Mouse (Mus musculus): ENCODE results near the gene Gata5.

Gata5 gene

DNA sequence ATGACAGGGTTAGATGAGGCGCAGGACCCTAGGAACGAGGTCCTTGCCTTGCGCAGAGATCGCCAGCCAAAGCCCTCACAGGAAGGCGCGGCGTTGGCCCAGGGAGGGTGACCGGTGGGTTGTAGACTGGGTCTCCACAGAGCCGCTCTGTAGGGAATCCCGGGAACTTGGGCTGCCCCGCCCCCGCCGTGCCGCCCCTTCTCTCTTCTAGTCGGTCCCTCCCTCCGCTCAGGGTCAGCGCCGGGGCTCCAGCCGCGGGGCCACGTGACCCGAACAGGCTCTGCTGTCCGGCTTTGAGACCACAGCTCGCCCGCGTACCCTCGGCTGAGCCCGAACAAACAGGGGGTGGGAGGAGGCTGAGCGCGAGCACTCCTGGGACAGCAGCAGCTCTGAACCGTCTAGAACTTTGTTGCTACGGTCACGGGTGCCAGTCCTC is at the start of gene Gata5:
Gene Gata5 (minus strand): TSS at position 149 of the 436 bp plus-strand sequence.
- DNase-seq, result no peak

DNA sequence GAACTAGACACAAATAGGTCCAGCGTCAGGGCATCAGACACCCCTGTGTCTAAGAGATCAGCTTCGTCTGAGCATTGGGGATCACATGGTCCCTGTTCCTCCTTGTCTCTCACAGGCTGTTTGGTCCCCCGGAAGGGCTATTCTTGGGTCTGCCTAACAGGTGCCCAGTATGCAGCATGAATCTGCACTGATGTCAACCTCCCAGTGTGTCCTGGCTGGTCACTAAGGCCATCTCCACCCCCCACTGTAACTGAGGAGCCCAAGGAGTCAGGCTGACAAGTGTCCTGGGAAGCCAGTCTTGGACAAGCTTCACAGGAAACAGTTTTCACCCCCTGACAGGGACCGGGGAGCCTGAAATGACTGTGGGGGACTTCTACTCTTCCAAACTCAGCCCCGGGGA is 42.2 kb upstream of the Gata5 start:
- no peak for DNase-seq

DNA sequence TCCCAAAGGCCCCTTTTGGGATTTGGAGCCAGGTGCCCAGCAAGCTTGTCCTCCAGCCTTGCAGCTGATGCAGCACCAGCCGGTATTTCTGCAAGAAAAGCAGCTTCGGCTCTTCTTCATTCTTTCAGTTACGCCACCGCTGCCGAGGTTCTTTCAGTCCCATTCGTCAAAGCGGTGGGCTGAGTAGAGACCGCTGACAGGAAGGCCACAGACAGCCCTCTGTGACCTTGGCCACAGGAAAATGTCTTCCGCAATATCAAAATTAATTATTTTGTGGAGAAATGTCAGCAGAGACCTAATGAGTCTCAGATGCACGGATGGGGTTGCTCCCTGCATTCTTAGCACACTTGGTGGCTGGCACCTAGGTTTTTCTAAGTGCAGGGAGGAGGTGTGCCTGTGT is 38.8 kb upstream of the Gata5 start:
- no peak for DNase-seq

DNA sequence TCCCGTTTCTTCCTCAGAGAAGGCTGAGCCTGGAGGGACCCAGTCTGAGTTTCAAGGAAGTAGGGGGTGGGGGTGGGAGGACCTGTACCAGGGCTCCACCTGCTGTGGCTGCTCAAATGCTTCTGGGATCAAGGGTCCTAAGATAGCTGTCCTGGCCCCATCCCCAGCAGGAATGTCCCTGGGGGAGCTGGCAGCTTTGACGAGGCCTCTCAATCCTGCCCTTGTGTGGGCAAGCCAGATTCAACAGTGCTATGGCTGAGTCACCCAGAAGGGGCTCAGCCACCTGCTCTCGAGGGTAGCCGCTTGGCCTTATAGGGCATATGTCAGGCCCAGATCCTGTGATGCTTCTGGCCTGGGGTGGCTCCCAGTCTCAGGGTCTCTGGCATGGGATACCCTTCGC is 33.9 kb upstream of the Gata5 start:
- DNase-seq, result no peak

DNA sequence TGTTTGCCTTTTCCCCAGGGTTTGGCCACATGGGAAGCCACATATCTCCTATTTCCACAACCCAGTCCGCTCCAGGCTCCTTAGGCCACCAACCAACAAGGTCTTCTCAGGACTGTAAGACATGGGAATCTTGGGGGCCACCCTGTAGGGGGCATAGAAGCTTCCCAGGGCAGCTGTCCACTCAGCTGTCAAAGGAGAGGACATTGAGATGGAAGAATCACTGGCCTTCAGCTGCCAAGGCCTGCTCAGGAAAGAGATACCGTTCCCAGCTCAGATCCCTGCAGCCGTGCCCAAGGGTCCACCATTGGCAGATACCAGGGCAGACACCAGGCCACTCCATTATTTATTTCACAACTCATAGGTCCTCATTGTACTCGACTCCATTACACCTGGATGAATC is 32.9 kb upstream of the Gata5 start:
- DNase-seq, result no peak

DNA sequence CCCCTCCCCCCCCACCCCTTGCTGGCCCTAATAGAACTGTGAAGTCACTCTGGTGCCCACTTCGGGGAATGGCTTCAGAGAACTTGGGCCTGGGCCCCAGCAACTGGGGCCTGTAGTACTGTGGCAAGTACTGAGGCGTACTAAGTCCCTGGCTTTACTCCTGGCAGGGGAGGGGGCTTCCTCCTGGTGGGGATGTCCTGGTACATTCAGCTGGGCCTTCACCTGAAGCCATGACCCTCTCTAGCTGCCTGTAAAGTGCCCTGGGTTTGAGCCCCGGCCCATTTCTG is 28.9 kb upstream of the Gata5 start:
- no peak for DNase-seq

DNA sequence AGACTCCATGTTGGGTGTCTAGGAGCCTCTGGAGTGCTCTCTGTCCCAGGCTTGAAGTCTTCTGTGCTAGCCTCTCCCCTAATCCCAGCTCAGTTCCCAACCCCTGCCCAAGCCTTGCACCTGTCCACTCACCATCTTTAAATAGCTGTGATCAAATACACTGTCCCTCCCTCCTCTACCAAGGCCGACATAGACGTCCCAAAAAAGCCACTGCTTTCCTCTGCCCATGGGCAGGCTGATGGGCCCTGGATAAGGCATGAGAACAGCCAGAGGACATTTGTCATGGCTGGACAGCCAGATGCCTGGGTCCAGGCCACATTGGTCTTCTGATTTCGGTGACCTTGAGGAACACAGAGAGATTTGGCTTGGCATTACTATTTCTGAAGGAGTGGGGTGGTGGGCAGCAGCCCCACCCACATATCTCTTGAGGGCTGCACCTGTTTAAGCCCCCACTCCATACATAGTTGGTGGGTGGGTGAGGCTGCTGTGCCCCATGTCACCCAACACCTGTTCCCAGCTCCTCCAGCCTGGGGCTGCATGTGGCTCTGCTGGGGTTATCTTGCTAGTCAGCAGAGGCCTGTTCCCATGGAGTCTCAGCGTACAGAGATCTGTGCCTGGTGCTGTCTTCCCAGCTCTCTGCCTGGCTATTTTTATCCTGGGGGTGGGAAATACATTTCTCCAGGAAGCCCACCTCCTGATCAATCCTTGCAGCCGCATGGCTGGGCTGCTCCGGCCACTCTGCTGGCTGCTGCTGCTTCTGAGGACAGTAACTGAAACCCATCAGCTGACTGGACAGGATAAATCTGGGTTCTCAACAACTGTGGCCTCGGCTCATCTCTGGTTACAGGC is 28.3 kb upstream of the Gata5 start:
- DNase-seq, result no peak

DNA sequence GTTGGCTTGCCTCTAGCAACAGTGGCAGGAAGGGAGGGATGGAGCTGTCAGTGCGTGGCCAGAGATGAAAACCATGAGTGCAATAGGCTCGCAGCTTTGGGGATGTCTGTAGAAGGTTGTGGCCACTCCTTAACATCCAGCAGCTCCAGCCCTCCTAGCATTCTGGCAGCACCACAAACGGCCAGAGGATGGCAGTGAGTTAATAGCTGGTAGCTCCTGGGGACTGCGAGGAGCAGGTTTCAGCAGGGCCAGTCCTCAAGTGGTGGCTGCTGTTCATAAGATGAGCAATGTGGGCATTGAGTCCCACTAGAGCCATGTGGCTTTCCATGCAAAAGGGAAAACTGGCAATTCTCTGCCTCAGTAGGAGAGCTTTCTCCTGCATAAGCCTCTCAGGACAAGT is 24.6 kb upstream of the Gata5 start:
- no peak for DNase-seq

DNA sequence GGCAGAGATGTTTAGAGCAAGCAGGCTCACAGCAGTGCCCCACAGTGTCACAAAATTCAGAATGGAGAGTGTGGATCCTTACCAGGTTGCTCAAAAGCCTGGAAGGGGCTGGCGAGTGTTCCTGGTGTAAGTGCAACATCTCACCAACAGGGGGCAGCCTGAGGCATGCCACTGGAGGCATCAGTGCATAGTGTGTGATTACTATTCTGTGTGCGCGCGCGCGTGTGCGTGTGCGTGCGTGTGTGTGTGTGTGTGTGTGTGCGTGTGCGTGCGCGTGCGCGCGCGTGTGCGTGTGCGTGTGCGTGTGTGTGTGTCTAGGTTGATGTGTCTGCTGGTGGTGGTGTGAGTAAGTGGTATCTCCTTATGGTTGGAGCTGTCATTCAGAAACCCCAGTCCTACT is 18.8 kb upstream of the Gata5 start:
- DNase-seq, result peak; percentile 37

DNA sequence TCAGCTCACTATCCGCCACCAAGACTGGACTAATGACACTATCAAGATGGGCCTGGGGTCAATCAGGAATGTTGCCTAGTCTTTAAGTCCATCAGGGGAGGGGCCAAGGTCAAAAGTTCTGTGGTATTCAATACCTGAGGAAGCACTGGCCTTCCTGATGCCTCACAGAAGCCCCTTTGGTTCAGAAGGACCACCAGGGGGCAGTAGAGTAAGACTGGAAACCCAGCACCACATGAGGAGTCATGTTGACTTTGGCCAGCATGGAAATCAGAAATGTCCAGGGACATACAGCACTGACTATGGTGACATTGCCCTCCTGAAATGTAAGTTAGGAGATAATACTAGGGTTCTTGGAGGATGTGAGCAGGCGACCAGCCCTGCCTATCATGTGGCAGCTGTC is 16.2 kb upstream of the Gata5 start:
- DNase-seq, result peak; percentile 13

DNA sequence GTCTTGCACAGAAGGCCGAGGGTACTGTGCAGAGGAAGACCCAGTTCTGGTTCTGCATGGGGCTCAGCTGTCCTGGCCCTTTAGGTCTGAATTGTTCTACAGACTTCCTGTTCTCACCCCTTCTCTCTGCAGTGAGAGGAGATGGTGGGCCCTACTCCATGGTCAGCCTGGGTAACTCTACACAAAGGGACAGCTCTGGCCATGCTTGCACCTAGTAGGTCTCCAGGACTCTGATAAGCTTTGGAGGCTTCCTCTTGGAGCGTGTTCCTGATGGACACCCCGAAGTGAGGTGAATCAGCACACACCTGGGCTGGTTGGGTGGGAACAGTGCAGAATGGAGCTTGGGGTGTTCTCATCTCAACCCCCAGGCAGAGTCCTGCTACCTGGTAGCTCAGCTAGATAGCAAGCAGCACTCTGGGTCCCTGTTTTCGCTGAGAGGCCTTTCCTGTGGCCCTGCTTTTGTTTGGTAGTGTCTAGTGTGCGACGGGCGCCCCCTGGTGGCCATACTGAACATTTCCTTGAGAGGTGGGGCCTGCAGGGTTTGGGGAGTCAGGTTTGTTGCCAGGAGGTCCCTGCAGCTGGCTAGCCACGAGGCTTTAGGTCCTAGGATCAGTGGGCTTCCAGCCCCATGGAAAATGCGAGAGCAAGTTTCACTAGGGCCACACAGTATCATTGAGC is 12.5 kb upstream of the Gata5 start:
- DNase-seq, result peak; percentile 72

DNA sequence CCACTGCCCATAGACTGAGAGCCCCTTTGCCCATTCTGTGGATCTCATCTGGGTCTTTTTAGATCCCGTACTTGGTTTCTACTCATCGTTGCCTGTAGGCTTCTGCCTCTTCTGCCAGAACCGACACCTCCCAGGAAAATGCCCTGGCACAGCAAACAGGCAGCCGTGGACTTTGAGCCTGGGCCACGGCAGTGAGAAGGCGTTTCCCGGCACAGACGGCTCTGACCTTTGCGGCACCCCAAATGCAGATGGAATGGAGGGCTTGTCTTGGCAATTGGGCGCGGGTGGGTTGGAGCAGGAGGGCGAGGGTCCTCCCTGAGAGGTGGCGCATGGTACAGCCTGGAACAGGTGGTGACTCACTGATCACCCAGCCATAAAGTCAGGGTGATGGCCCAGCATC is 8.6 kb upstream of the Gata5 start:
- no peak for DNase-seq

DNA sequence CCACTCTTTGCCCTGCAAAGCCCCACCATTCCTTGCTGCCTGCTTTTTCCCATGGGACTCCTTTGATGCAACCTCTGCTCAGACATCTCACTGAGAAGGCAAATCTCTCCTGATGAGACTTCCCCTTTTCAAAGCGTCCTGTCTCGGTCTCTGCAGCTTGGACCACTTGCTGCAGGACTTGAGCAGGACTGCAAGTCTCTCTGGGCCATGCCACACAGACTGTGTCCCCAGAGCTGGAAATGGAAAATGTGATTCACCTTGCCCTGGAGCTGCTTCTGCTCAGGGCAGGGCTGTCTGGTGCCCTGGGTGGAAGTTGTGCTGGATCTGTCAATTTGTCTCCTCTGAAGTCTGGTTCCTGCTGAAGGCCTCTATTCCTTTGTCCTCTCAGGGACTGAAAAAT is 7.7 kb upstream of the Gata5 start:
- DNase-seq, result no peak

DNA sequence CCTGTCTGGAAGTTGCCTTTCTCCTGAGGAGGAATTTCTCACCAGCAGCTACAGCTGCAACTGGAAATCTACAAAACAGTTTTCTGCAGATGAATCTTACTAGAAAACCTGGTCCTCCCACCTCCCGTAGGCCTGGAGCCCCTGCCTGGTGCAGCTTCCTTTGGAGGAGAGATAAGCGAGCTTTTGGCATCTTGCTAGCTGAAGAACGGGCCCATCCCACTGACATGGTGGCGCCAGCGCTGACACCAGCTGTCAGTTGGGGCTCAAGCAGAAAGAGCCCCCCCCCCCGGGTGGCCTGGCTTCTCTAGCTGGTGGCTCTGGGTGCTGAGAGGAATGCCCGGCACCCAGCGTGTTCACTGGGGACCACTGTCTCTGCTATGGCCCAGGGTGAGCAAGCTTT is 6.7 kb upstream of the Gata5 start:
- no peak for DNase-seq

DNA sequence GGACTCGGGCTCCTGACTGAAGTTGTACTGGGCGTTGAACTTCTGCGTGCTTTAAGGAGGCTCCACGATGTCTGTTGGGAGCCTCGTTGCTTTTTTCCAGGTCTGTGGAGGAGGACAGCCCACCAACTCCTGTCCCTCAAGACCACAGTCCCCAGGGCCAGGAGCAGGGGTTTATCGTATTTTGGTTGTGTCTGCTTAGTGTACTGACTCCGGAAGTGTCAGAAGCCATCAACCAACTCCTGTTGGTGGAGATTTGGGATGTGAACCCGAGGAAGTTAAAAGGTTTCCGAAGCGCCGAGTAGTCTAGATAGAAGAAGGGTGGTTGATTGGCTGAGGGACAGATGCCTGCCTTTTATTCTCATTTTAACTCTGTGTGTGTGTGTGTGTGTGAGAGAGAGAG is 5.4 kb upstream of the Gata5 start:
- no peak for DNase-seq

DNA sequence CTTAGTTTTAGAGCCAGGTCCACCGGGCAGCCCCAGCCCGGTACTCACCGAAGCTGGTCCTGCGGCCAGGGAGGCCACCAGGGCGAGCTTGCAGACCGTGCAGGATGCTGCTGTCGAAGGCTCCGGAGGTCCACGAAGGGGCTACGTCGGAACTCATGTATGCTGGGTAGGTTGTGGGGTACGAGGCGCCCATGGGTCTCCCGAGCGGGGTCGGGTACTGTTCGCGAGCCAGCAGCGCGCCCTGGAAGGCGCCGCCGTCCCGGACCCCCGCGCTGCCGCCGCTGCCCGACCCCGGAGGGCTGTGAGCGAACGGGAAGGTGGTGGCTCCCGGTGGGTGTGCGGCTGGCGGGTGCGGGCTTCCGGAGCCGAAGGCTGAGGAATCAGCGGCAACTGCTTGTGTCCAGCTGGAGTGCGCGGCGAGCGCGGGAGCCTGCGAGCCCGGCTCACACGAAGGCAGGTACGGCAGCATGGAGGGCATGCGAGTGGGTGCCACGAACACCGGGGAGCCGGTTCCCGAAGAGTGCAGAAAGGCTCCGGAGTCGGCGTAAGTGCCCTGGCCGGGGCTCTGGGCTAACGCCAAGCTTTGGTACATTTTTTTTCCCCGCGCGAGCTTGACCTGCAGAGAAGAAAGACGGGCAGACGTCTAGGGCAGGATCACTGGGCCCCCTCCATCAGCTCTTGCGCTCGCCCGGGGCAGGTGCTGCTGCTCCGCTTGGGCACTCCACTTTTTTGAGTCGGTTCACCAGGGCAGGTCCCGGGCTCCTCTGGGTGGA is 535 bp downstream of the Gata5 start:
- no peak for DNase-seq

DNA sequence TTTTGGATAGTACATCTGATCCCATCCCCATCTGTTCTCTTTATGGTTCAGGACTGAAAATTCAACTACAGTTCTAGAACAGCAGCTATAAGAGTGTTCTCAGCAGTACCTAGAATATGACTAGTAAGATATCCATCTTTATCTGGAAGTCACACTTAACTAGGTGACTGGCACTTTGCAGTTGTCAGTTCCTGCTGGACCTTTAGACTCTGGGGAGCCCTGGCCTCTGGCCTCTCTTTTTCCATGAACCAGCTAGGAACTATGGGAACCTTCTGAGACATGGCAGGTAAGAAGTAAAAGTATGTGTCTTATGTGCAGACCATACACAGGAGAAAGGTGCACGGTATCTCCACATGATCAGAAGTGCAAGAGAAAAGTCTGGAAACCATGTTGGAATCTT is 5.0 kb downstream of the Gata5 start:
- DNase-seq, result no peak

DNA sequence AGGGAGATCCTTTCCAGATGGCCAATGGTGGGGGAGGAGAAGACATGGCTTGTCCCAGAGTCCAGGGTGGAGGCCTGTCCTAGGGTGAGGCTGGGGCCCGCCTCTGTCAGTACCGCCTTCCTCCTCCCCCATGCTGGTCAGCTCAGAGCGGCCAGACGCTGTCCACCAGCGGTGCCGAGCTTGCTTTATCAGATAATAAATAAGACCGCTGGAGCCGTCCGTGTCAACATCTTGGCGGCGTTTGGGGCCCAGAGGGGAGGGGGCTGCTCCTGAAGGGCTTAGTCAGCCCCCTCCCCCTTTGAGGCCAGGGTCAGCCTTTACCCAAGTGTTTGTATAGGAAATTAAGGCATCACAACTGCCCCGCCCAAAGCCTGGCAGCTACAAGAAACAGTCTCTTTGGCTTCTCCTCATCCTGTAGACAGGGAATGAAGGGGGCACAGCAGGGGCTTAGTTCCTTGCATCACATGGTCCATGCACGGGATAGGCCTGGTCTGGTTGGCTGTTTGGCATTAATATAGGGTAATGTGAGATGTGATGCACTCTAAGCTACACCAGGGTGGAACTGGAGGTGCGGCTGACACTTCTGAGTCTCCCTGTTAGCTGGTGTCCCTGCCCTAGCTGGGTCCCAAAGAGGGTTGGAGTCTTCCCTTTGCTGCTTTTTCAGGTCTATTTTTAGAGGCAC is 11.7 kb downstream of the Gata5 start:
- no peak for DNase-seq

DNA sequence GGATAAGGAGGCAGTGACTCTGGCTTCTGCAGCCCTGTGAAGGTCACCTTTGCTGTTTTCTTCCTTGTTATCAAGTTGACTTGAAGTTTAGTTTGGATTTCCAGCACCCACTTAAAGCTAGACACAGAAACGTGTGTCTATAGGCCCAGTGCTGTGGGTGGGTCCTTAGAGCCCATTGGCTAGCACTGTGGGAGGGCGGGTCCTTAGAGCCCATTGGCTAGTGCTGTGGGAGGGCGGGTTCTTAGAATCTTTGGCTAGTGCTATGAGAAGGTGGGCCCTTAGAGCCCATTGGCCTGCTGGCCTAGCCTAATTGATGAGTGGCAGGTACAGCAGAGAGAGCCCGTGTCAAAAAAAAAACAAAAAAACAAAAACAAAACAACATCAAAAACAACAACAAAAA is 14.3 kb downstream of the Gata5 start:
- no peak for DNase-seq

DNA sequence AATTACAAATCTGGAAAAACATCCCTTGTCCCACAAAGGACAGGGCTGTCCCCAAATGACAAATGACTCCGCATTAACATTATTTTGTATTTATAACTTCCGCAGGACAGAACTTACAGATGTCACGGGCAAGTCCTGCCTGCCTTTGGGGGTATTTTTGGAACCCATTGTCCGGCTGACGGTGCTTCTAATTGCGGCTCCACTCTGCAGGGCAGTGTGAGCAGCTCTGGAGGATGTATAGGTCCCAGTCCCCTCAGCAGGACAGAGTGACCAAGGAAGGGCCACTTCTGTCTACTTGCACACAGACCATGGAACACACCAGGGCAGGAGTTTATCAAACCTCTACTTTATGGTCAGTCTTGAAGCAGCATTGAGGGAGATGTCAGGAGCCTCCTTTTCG is 16.9 kb downstream of the Gata5 start:
- no peak for DNase-seq

DNA sequence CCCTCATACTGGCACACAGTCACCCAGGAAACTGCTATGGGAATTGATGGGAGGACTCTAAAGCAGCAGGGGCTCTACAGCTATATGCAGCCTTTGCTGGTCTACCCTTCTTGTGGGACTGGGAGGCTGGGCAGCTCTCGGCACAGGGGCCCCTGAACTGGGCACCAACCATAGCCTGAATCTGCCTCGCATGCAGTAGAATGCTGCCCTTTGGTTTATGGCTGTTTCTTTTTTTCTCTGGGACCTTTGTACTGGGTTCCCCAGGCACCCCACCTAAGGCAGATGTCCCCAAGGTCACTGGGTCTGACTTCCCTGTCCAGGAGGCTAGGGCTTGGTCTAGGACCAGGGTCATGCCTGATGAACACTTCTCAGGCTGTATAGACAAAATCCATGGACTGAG is 20.2 kb downstream of the Gata5 start:
- no peak for DNase-seq

DNA sequence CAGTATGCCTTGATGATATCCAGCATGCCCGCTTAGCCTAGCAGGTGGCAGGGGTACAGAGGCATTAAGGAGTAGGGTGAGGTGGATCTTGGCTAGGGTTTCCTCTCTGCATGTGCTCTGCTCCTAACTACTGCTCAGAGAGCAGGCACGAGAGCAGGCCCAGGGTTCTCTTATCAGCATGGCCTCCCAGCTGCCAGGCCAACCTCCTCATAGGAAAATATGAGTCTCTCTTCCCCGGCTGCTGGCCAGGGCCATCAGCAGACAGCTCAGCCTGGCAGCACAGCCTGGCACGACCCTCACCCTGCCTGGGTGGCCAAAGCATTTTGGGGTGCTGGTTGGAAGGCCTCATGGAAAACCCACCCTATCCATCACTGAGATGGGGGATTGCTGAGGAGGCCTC is 23.4 kb downstream of the Gata5 start:
- no peak for DNase-seq

DNA sequence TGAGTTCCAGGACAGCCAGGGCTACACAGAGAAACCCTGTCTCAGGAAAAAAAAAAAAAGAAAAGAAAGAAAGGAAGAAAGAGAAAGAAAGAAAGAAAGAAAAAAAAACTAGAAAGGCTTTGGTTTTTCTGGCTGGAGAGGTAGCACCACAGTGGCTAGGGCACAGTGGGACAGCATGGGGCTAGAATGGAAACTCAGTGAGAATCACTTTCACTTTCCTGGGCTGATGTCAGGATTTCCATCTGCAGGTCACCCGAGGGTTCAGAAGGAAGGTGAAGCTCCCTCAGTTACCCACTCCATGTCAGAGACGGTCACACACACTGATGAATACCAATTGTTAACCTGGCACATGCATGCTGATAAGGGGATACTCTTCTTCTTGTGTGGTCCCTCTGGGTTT is 26.8 kb downstream of the Gata5 start:
- DNase-seq, result no peak
